Mouse (Mus musculus) ovary, postnatal 14 days (tissue): ENCODE data around the gene Gm14137.

Source experiments
- DNase-seq: peaks from one replicate; pipeline ENCODE4 v3.0.0; 2022; ENCODE audit warnings: low spot score

The Gm14137 gene

DNA sequence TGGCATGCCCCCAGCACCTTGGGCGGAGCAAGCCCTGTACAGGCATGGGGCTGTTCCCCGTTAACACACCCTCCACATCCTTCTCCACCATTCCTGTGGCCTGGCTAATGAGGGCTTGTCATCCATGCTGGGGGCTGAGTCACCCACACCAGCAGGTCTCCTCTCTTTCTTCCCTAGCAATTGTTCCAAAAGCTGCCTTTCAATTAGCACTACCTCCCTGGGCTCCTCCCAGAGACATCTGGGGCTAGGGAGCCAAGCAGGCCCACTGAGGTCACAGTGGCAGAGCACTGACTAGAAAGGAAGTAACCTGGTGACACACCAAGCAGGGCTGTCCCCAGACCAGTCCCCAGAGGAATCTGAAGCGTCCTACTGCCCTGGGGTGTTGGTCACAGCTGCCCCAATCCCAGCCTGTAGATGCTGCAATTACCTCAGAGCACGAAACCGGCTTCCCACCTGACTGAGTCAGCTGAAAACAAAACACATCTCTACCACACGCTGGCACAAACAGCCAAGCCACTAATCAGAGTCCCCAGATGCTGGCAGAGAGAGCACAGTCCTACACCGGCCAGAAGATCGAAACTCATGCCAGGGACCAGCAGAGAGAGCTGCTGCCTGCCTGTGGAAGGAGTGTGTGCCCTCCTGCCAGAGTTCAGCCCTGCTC lies at the start of gene Gm14137:
Gm14137 (plus strand) TSS at position 519 of the 661 bp plus-strand sequence.
- DNase-seq: no peak

DNA sequence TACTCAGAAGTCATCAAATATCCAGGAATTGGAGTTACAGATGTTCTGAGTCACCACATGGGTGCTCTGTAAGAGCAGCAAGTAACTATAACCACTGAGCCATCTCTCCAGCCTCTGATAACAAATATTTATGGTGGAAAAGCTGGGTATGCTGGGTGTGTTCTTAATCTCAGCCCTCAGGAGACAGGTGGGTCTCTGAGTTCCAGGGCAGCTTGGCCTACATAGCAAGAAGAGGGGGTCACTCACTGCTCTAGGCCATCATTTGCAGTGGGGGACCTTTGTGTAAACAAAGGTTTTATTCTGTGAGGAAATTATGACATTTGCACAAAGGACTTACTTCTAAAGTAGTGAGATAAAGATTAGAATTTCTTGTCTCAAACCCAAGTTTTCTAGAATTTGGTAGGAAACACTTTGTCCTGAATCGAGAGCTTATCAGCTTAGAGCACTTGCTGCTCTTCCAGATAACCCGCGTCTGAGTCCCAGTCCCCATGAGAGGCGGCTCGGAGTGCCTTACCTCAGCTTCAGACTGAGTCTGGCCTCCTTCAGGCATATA lies 37.9 kb upstream of the Gm14137 start:
- DNase-seq: no peak

GRCm38 (mm10) chr2:119145199-119145598 lies 29.1 kb upstream of the Gm14137 start:
- DNase-seq: no peak

- DNase-seq: no peak
Measured at GRCm38 (mm10) chr2:119146435-119146834, 27.9 kb upstream of the Gm14137 start.

DNA sequence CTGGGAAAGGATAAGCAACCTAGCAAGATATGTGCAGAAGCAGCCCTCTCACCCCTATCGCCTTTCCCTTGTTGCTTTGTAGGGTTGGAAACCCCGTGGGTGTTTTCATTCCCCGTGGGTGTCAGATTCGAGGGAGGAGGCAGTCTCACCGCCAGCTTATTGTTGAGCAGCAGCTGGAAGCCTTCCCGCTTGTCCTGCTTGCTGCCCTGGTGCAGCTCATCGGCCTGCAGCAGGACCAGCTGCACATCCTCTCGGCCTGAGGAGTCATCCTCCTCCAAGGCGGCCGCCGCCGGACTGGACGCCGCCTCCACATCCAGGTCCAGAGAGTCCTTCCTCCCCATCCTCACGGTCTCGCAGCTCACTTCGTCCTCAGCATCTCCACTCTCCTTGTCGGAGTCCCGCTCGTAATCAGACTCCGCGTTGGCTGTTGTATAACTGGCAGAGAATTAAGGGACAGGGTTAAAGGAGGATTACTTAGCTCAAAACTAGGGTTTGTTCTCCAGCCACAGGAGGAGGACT lies 27.1 kb upstream of the Gm14137 start:
- DNase-seq: peak; percentile 6

- DNase-seq: no peak
Measured at GRCm38 (mm10) chr2:119147775-119148174, 26.5 kb upstream of the Gm14137 start.

- DNase-seq: no peak
Measured at GRCm38 (mm10) chr2:119152255-119152654, 22.1 kb upstream of the Gm14137 start.

GRCm38 (mm10) chr2:119154683-119155082 lies 19.6 kb upstream of the Gm14137 start:
- DNase-seq: no peak

- DNase-seq: no peak
Measured at GRCm38 (mm10) chr2:119155388-119155787, 18.9 kb upstream of the Gm14137 start.

DNA sequence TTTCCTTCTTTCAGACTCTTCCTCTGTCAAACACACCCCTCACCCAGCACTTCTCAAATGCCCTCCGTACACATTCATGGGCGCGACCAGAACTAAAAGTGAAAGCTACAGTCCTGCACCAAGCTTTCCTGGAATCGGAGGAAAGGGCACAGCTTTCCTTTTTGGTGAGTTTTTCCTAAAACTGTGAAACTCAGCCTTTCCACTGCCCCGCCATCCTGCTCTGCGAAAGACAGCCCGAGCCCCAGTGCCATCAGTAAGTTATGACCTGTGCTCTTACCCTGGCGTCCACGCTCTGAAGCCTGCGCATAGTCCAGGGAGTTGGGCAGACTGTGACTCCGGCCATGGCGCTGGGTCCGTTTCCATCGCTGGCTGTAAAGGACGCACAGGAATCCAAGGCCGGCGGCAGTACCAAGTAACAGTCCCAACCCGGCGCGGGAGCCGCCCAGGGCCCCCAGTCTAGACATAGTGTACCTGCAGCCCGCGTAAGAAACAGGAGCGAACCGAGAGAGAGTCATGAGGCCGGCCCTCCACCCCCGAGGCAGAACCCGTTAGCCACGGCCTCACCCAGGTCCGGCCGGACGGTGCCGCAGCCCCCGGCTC lies 18.1 kb upstream of the Gm14137 start:
- DNase-seq: no peak

GRCm38 (mm10) chr2:119156681-119157572 lies 17.4 kb upstream of the Gm14137 start, which contains the start of gene Rmdn3:
Gene Rmdn3, minus strand, starts transcription at chr2:119157034.
- DNase-seq: peak; percentile 92

DNA sequence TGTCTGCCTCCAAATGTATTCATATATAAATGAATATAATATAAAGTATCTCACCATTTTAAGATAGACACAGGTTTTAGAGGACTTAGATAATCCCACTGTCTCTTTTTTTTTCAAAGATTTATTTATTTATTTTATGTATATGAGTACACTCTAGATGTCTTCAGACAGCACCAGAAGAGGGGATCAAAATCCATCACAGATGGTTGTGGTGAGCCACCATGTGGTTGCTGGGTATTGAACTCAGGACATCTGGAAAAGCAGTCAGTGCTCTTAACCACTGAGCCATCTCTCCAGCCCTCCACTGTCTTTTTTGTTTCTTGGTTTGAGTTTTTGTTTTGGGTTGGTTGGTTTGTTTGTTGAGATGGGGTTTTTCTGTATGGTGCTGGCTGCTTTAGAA lies 16.5 kb upstream of the Gm14137 start:
- DNase-seq: no peak

DNA sequence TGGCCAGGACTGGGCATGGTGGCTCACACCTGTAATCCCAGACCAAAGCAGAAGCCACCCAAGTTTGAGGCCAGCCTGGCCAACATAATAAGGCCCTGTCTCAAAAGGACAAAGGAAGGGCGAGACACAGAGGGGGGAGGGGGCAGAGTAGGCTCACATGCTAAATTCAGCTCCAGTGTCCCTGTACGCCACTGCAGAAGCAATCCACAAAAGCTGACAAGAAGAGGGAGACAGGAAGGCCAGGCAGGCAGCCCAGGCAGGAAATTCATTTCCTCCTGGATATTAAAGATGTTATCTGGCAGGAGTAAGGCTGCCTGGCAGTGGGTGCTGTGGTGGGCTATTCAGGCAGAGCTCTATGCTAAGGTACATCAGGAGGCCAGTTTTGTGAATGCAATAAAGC lies 13.1 kb upstream of the Gm14137 start:
- DNase-seq: no peak

DNA sequence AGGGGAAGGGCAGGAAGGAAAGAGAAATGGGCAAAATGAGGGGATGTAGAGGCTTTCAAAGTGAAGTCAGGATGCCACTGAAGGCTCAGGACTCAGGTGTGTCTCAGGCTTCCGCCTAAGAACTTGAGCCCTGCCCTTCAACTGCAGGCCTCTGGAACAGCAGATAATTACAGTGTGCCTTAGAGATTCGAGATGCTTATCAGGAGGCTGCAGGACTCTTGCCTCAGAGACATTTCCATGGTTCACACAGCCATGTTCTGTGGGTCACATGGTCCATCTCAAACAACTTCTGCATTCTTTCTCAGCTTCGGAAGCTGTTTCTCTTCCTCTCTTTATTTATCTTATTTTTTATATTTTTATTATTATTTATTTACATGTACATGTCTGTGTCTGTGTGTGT lies 11.2 kb upstream of the Gm14137 start:
- DNase-seq: no peak

GRCm38 (mm10) chr2:119163999-119164398 lies 10.3 kb upstream of the Gm14137 start:
- no peak for DNase-seq

- no peak for DNase-seq
Measured at GRCm38 (mm10) chr2:119165401-119165800, 8.9 kb upstream of the Gm14137 start.

- no peak for DNase-seq
Measured at GRCm38 (mm10) chr2:119166901-119167865, 7.1 kb upstream of the Gm14137 start, which contains the start of gene Gchfr. Gene Gchfr, plus strand, starts transcription at chr2:119167773.

DNA sequence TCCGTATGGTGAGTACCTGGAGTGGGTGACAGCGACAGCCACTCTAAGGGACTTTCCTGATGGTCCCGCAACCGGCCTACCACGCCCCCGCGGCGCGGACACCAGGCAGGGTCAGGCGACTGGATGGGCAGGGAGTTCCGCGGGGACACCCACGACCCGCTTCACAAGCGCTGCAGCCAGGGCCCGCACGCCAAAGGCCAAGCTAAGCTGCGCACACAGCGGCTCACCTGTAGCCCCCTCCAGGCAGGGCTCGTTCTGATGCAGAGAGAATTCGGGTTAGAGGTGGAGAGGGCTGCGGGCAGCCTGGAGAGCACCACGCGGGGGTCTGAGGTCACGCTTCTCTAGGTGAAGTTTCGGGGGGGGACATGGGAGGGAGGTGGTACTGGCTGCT lies 6.4 kb upstream of the Gm14137 start:
- no peak for DNase-seq

DNA sequence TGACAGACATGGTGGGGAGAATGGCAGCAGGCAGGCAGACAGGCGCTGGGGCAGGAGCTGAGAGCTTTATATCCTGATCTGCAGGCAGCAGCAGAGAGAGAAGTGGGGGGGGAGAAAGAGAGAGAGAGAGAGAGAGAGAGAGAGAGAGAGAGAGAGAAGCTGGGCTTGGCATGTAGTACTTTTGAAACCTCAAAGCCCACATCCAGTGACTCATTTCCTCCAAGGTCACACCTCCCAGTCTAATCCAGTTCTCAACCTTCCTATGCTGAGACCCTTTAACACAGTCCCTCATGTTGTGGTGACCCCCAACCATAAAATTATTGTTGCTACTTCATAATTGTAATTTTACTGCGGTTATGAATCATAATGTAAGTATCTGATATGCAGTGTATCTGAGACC lies 4.0 kb upstream of the Gm14137 start:
- DNase-seq: no peak

GRCm38 (mm10) chr2:119171574-119171973 lies 2.7 kb upstream of the Gm14137 start:
- DNase-seq: no peak

DNA sequence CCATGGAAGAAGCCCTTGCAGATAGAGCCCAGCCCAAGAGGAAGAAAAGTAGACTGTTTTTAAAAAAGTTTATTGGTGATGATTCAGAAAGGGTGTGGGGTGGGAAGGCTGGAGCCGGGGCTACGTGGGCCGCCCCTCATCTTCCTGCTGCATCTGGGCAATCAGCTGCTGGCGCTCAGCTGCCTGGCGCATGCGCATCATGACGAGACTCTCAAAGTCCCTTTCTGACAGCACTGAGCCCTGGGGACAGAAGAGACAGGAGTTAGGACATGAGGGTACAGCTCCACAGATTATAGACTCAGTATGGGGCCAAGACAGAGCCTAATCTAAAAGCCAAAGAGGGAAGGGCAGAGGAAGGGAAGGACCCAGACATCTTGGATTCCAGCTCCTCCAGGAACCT lies 1.9 kb upstream of the Gm14137 start:
- no peak for DNase-seq
